Mouse (Mus musculus) megakaryocyte, embryonic 14.5 days (primary cell): ENCODE measurements at regions not wholly inside any gene's neighbourhood (a gene's known extent, or its start where the extent isn't known, plus 50 kb on each side); places are given as distances from the start of the nearest gene placed in this dataset.

ENCODE experiments used
- FLI1 ChIP-seq: IDR thresholded peaks from 2 replicates; pipeline ENCODE4 v1.6.1; 2012; ENCODE audit warnings: low read length, inconsistent platforms, mixed read lengths
- GATA1 ChIP-seq: IDR thresholded peaks from 3 replicates; pipeline ENCODE4 v1.6.1; 2012; ENCODE audit warnings: mixed read lengths, low read length, inconsistent platforms, borderline replicate concordance

DNA sequence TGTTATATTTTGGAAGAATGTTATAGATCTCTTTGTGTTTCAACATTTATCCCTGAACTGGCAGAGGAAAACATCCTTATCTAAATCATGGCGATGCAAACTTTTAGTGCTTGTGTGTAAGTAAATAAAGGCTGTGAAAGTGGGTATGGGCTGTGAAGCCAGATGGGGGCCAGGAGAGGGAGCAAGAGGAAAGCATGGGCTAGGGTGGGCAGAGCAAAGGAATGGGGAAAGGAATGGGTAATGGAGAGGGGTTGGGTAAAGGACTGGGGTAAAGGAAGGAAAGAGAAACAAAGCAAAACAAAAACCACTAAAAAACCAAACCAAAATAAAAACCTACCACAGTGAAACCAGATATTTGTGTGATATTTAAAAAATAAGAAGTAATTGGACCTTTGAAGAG, 260.5 kb downstream of the Gpd2 start:
- no peak for TF ChIP-seq GATA1
- no peak for TF ChIP-seq FLI1
